Mouse (Mus musculus): Measurements from ENCODE around the gene Lrp4.

Gene Lrp4

GRCm38 (mm10) chr2:91457259-91457655, at the start of gene Lrp4:
TSS of gene Lrp4 (plus strand) at chr2:91457511.
- peak; percentile 59 for DNase-seq (ENCODE audit: low read depth, low spot score)

GRCm38 (mm10) chr2:91408031-91408430, 49.3 kb upstream of the Lrp4 start:
- no peak for DNase-seq (ENCODE audit: low read depth, low spot score)

DNA sequence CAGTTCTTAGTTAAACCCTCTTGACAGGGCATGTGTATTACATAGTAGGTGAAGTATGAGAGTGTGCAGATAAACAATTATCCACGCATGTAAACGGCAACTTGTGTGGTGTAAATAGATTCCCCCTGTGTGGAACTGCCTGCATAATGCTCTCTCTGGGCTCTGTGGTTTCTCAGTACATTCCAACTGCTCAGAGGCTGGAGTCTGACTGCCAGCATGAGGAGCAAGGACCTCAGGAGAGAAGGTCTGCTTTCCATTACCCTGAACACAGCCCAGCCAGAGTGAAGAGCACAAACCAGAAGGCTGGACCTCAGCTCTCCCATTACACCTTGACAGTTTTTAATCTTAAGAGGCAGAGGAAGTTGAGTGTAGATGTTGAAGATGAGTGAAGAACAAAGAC, 45.8 kb upstream of the Lrp4 start:
- DNase-seq (ENCODE audit: low read depth, low spot score) = no peak

GRCm38 (mm10) chr2:91412361-91412760, 45.0 kb upstream of the Lrp4 start:
- DNase-seq (ENCODE audit: low read depth, low spot score) = no peak

DNA sequence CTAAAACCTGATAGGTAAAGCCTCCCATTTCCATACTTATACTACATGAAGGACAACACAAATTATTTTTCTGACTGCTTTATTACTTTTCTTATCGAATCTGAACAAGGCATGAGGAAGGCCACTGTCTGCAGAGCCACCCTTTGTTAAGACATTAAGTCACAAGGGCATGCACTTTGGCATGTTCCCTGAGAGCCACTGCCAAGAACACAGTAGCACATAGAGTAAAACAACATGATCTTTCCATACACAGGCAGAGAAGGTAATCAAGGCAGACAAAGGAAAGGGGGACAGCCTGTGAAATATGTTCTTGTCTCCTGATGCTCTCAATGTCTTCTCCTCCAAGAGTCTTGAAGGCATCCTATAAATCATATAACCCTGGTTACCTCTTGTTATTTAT, 43.5 kb upstream of the Lrp4 start:
- DNase-seq (ENCODE audit: low read depth, low spot score) = no peak

DNA sequence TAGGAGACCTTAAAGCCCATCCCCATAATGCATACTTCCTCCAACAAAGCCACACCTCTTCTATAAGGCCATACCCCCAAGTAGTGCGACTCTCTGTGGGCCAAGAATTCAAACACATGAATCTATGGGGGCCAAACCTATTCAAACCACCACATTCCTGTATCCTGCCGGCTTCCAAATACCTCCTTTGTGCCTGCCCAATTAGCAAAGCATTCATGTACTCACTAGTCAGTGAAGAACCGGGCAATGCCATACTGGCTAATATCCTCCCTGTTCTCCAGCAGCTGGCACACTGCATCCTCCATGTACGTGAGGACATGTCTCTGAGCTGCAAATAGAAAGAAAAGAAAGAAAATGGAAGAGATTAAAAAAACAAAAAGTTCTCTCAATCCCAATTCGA, 35.7 kb upstream of the Lrp4 start:
- peak; percentile 35 for DNase-seq (ENCODE audit: low read depth, low spot score)

GRCm38 (mm10) chr2:91424061-91424720, 33.1 kb upstream of the Lrp4 start:
- no peak for DNase-seq (ENCODE audit: low read depth, low spot score)

DNA sequence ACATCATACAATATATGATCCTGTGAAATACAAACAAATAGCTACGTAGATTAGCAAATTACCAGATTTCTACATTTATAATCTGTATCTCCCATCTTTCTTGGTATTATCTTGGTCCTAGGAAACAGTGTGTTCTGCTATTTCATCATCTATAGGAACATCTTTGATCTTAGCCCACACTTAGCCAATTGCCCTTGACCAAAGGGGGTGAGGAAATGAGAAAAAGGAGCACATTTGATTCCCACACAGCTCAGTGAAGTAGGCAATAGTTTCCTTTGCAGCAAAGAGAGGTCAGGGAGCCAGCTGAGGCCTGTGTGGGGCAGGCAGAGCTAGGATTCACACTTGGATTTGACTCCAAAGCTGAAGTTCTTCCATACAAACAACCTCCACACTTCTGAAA, 31.0 kb upstream of the Lrp4 start:
- no peak for DNase-seq (ENCODE audit: low read depth, low spot score)

GRCm38 (mm10) chr2:91429146-91429545, 28.2 kb upstream of the Lrp4 start:
- no peak for DNase-seq (ENCODE audit: low read depth, low spot score)

GRCm38 (mm10) chr2:91429915-91430599, 27.3 kb upstream of the Lrp4 start:
- peak; percentile 51 for DNase-seq (ENCODE audit: low read depth, low spot score)

DNA sequence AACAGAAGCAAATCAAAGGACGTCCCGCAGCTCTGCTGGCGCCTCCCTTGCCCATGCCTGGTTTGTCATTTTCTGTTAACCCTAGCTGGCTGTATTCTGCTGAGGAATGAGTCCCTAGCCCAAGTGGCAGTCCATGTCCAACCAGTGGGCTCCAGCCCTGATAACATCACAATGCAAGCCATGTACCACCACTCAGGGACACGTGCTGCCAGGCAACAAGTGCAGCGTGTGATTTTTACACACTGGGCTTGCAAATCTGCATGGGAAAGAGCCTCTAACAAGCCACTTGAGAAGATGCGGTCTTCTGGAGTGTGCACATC, 26.8 kb upstream of the Lrp4 start:
- peak; percentile 49 for DNase-seq (ENCODE audit: low read depth, low spot score)

GRCm38 (mm10) chr2:91436713-91437112, 20.6 kb upstream of the Lrp4 start:
- DNase-seq (ENCODE audit: low read depth, low spot score) = no peak

GRCm38 (mm10) chr2:91437116-91437815, 20.0 kb upstream of the Lrp4 start:
- no peak for DNase-seq (ENCODE audit: low read depth, low spot score)

DNA sequence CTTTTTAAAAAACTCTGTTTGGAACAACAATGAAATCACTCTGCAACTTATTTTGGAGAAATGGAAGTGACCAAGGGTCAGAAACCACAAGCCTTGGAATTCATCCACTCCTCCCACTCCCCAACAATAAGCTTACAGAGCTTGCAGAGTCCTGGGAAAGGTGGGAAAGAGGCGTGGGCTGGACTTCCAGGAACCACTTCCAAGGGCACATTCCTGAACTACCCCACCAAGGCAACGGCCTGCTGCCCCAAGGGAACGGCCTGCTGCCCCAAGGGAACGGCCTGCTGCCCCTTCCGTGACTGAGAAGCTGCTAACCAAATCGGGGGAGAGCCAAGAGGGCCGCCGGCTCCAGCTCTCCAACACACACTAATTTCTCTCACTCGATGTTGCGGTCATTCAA, 18.0 kb upstream of the Lrp4 start:
- peak; percentile 81 for DNase-seq (ENCODE audit: low read depth, low spot score)

DNA sequence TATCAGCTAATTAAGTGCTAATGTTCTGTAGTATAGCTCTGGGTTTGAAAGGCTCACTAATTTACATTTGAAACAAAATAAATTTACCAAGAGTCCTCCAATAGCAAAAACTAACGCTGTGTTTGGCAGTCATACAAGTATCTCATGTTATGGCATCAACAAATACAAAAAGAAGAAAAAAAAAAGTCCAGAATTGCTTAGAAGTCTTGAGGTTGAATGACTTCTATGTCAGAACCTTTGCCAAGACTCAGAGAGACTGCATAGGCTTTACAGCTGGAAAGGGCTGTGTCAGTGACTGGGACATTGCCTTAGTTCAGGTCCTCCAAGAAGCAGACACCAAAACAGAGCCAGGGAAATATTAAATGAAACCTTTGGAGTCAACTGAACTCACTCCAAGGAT, 17.4 kb upstream of the Lrp4 start:
- no peak for DNase-seq (ENCODE audit: low read depth, low spot score)

GRCm38 (mm10) chr2:91440686-91441085, 16.6 kb upstream of the Lrp4 start:
- no peak for DNase-seq (ENCODE audit: low read depth, low spot score)

DNA sequence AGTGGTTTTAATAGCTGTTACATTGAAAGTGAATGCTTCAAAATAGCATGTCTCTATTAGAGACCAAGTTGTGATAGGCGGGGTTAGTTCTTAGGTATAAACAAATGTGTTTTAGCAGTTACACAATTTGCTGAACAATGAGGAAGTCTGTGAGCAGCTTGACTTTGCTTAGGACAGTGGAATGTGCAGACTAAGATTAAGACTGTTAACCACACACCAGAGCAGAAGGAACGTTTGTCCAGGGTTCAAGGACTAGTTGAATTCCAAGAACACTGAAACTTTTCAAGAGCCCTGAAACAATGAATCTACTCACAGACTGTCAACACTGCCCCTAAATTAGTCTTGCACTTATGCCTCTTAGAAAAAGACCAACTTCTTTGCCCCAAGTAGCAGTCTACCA, 15.6 kb upstream of the Lrp4 start:
- no peak for DNase-seq (ENCODE audit: low read depth, low spot score)

- DNase-seq (ENCODE audit: low read depth, low spot score) = no peak
Observed at GRCm38 (mm10) chr2:91442241-91442640, 15.1 kb upstream of the Lrp4 start.

DNA sequence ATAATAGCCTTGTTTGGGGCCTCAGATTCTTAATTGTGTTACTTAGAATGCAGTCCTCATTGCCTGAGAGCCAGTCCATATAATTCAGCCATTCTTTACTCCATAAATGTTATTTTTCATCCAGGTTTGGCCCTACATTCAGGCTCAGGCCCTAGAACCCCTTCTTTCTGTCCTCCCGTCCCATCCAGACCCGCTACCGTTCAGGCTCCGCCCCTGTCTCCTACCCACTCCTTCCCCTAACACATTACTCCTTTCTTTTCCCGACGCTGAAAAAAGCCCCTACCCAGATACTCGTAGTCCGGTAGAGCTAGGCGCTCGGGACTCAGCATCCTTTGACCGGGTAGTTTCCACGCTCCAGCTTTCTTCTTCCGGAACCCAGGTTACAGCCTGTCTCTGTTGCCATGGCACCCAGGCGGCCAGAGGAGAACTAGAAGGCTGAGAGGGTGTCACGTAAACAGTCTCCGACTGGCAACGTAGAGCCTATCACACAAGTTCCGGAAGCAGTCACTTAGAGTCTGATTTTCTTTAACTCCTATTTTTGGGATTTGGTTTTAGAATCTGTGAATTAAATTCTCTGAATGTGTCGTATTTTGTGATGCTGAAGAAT, 12.9 kb upstream of the Lrp4 start, which contains the start of gene 1110051M20Rik:
Gene 1110051M20Rik (minus strand): TSS at position 419 of the 607 bp plus-strand sequence.
- DNase-seq (ENCODE audit: low read depth, low spot score) = peak; percentile 96

GRCm38 (mm10) chr2:91449662-91450061, 7.6 kb upstream of the Lrp4 start:
- no peak for DNase-seq (ENCODE audit: low read depth, low spot score)

DNA sequence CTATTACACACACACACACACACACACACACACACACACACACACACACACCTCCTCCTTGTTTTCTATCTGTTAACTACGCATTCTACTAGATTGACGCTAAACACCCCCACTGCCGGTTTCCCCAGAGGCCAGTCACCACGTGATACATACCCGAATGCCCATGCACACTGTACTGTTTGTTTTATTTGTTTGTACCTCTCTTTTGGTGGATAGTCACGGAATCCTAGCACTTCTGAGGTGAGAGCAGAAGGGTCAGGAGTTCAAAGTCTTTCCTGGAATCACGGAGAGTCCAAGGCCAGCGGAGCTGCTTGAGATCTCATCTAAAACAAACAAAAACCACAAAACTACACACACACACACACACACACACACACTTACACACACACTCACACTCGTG, 7.0 kb upstream of the Lrp4 start:
- DNase-seq (ENCODE audit: low read depth, low spot score) = no peak

GRCm38 (mm10) chr2:91452658-91453057, 4.7 kb upstream of the Lrp4 start:
- DNase-seq (ENCODE audit: low read depth, low spot score) = no peak

All from R1 (cell line).